Mouse (Mus musculus) lung, postnatal 0 days (tissue): ENCODE data around the gene Smg1. TPM values are rescaled to one million over a fixed set of nuclear protein-coding genes. Genes with fewer than 3 reads are reported as not detected.
"Not testable (repeated sequence)": the region's sequence is repeated elsewhere in the genome, so short reads cannot be mapped to it uniquely, and the experiment has no call there.

Experiments
- ATAC-seq: fragments of 200-750 bp; cut with Nextera tagmentation; 2 replicates; pipeline ENCODE4 v1.8.0; 2017; ENCODE audit warnings: moderate library complexity
- DNase-seq: peaks from one replicate; pipeline ENCODE4 v3.0.0-alpha.2; 2016; ENCODE audit warnings: low spot score
- H3K27ac ChIP-seq: fragments of 300-500 bp; sonication (generic); 2 replicates; pipeline ENCODE4 v1.5.1; 2014; ENCODE audit warnings: antibody characterized with exemption, mild to moderate bottlenecking, low read length, mixed read lengths
- H3K27me3 ChIP-seq: fragments of 300-500 bp; sonication (generic); replicated peaks from 2 replicates; pipeline ENCODE4 v1.6.1; 2014; ENCODE audit warnings: low read length, mixed read lengths; ENCODE audit not compliant: insufficient read depth
- H3K36me3 ChIP-seq: fragments of 300-500 bp; sonication (generic); 2 replicates; pipeline ENCODE4 v1.6.1; 2014; ENCODE audit warnings: low read length, mixed read lengths; ENCODE audit not compliant: insufficient read depth
- H3K4me1 ChIP-seq: fragments of 300-500 bp; sonication (generic); 2 replicates; pipeline ENCODE4 v1.6.1; 2014; ENCODE audit warnings: antibody characterized with exemption, low read depth, low read length, mixed read lengths; ENCODE audit not compliant: insufficient read depth
- H3K4me2 ChIP-seq: fragments of 300-500 bp; sonication (generic); replicated peaks from 2 replicates; pipeline ENCODE4 v1.6.1; 2014; ENCODE audit warnings: low read depth, mild to moderate bottlenecking, low read length, moderate library complexity, mixed read lengths
- H3K4me3 ChIP-seq: fragments of 300-500 bp; sonication (generic); 2 replicates; pipeline ENCODE4 v1.5.1; 2014; ENCODE audit warnings: low read depth, low read length
- H3K9ac ChIP-seq: fragments of 300-500 bp; sonication (generic); replicated peaks from 2 replicates; pipeline ENCODE4 v1.6.1; 2014; ENCODE audit warnings: low read depth, mild to moderate bottlenecking
- H3K9me3 ChIP-seq: fragments of 300-500 bp; sonication (generic); 2 replicates; pipeline ENCODE4 v1.6.1; 2016; ENCODE audit warnings: low read length, mixed read lengths
- CTCF ChIP-seq: IDR thresholded peaks from 2 replicates; pipeline ENCODE4 v1.5.1; 2016; ENCODE audit warnings: antibody characterized with exemption, mild to moderate bottlenecking
- EP300 ChIP-seq: IDR thresholded peaks from 2 replicates; pipeline ENCODE4 v1.6.1; 2016; ENCODE audit warnings: antibody characterized with exemption, mild to moderate bottlenecking, control low read depth
- WGBS: fragments of 180-500 bp; shearing (Covaris S2); extraction: QIAGEN DNeasy Blood & Tissue Kit; methylation state at CpG from one replicate; pipeline ENCODE4 v1.1.7; 2014; 5-methylcytosine and 5-hydroxymethylcytosine counted together
- polyA plus RNA-seq: library from polyadenylated mRNA; unstranded; fragments of >200 nt; fragmentation: Nextera tagmentation; extraction: Ambion mirVana; gene quantifications from 2 replicates; pipeline ENCODE4 v1.2.1, GENCODE M21; 2015

Gene Smg1
- polyA plus RNA-seq, 1 experiment from 2014 or later: 11.2 TPM

DNA sequence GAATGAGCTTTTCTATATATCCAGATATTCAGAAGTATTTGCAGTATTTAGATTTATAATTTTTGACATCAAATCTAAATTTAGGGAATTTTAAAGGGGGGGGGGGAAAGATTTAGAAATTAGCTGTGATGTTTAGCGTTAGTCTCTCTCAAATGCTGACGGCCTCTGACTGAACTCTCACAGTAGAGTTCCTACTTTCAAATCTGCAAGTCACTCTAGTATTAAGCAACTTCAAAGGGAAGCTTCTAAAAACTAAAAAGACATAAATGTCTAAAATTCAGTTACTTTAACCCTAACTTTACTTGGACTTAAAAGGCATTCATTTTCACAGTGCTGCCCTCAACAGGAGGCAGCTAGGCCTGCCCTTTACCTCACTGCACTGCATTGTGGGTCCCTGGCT lies 37.1 kb downstream of the Smg1 start:
- Histone ChIP-seq H3K4me3 (no peak overlapping the region), H3K27ac (no peak overlapping the region), H3K9me3 (no peaks in the 10 kb centered on the region), H3K9ac (no peak overlapping the region), H3K27me3 (no peaks in the 10 kb centered on the region), H3K4me1 (no peaks in the 10 kb centered on the region), H3K4me2 (no peak overlapping the region), H3K36me3 (peaks cover 21% of the 10 kb centered on the region)
- TF ChIP-seq CTCF (no peak), EP300 (no peak)
- 93% methylated on average over 2 of the region's 2 CpGs for WGBS
- DNase-seq (no peak), ATAC-seq (no peak)

DNA sequence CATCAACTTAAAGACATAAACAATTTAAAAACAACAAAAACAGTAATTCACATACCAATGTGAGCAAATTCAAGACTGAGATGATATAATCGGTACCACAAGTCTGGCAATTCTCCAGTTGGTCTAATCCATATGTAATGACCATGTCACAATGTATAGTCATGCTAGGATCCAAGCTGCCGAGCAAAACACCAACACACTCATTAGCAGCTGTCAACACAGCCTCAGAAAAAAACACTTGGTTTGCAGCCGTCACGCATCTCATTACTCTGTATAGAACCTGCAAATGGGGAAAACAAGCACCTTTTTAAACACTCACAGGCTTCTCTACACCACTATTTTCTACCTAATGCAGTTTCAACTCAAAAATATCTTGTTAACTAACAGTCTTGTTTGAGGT lies 47.7 kb downstream of the Smg1 start:
- peaks cover 4% of the 10 kb centered on the region; the same call in 1 of the 2 replicates for H3K36me3 ChIP-seq
- H3K27ac ChIP-seq: no peak overlapping the region
- ATAC-seq (no peak), DNase-seq (no peak)
- no peak overlapping the region for H3K4me3 ChIP-seq
- TF ChIP-seq CTCF: no peak
- TF ChIP-seq EP300: no peak
- no peak overlapping the region for H3K9ac ChIP-seq
- no peaks in the 10 kb centered on the region for H3K4me1 ChIP-seq
- WGBS: 91% methylated on average over 4 of the region's 4 CpGs
- no peak overlapping the region for H3K4me2 ChIP-seq
- H3K9me3 ChIP-seq: no peaks in the 10 kb centered on the region
- no peaks in the 10 kb centered on the region for H3K27me3 ChIP-seq

GRCm38 (mm10) chr7:118185878-118186277 lies 57.6 kb downstream of the Smg1 start:
- ATAC-seq: no peak
- H3K4me3 ChIP-seq: no peak overlapping the region
- H3K36me3 ChIP-seq: peaks cover 29% of the 10 kb centered on the region
- no peak for DNase-seq
- no peaks in the 10 kb centered on the region for H3K4me1 ChIP-seq
- no peak overlapping the region for H3K27ac ChIP-seq
- H3K9me3 ChIP-seq: no peaks in the 10 kb centered on the region
- H3K4me2 ChIP-seq: no peak overlapping the region
- 94% methylated on average over 4 of the region's 4 CpGs for WGBS
- no peak for TF ChIP-seq CTCF
- no peak for TF ChIP-seq EP300
- H3K27me3 ChIP-seq: no peaks in the 10 kb centered on the region
- no peak overlapping the region for H3K9ac ChIP-seq

DNA sequence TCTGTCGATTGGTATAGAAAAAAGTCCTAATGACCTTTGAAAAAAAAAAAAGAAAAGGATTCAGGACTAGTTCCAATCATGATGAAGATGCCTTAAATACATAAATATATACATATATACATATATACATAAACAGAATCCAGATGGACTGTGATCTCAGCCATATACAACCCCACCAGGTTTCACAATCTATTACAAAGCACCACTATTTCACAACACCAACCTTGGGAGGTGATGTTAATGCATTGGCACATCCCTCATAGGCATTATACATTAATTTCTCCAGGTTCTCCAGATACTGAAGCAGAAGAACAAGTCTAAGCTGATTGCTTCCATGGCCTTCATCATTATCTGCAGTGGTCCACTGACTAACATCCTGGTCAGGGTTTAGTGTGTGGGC lies 58.9 kb downstream of the Smg1 start:
- TF ChIP-seq EP300: no peak
- TF ChIP-seq CTCF: no peak
- 87% methylated on average over 1 of the region's 1 CpGs for WGBS
- Histone ChIP-seq H3K9ac (no peak overlapping the region), H3K4me1 (no peaks in the 10 kb centered on the region), H3K9me3 (no peaks in the 10 kb centered on the region), H3K36me3 (peaks cover 36% of the 10 kb centered on the region), H3K4me2 (no peak overlapping the region), H3K27me3 (no peaks in the 10 kb centered on the region), H3K27ac (no peak overlapping the region), H3K4me3 (no peak overlapping the region)
- no peak for DNase-seq
- no peak for ATAC-seq

GRCm38 (mm10) chr7:118181123-118181522 lies 62.3 kb downstream of the Smg1 start:
- Histone ChIP-seq H3K9me3 (no peaks in the 10 kb centered on the region), H3K9ac (no peak overlapping the region), H3K27ac (no peak overlapping the region), H3K4me2 (no peak overlapping the region), H3K4me1 (no peaks in the 10 kb centered on the region), H3K36me3 (peaks cover 46% of the 10 kb centered on the region), H3K4me3 (no peak overlapping the region), H3K27me3 (no peaks in the 10 kb centered on the region)
- 81% methylated on average over 3 of the region's 3 CpGs for WGBS
- DNase-seq (no peak), ATAC-seq (no peak)
- TF ChIP-seq EP300: no peak
- no peak for TF ChIP-seq CTCF

DNA sequence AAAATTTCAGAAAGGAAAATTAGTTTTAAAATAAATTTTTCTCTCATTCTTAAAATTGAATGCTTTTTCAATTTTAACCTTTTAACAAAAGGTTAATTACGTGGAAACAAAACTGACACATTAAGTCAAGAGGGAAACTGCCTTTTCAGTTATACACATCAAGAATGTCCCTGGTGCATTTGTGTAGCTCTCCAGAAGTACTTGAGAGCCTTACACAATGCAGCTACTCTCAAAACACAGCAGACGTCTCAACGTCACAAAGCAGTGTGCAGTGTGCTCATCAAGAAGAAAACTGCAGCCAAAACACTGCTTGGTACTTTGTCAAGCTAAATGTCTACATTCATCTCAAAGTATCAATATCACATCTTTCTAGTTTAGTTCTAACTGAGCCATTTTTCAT lies 63.7 kb downstream of the Smg1 start:
- peak; percentile 56 for DNase-seq
- H3K36me3 ChIP-seq: peaks cover 38% of the 10 kb centered on the region
- no peaks in the 10 kb centered on the region for H3K27me3 ChIP-seq
- TF ChIP-seq CTCF (no peak), EP300 (peak; percentile 32; the same call in 1 of the 2 replicates)
- no peaks in the 10 kb centered on the region for H3K4me1 ChIP-seq
- no peak overlapping the region for H3K4me2 ChIP-seq
- H3K4me3 ChIP-seq: no peak overlapping the region
- H3K27ac ChIP-seq: no peak overlapping the region
- WGBS: 56% methylated on average over 3 of the region's 3 CpGs
- no peaks in the 10 kb centered on the region for H3K9me3 ChIP-seq
- H3K9ac ChIP-seq: no peak overlapping the region
- peak; percentile 55; the same call in 1 of the 2 replicates for ATAC-seq

DNA sequence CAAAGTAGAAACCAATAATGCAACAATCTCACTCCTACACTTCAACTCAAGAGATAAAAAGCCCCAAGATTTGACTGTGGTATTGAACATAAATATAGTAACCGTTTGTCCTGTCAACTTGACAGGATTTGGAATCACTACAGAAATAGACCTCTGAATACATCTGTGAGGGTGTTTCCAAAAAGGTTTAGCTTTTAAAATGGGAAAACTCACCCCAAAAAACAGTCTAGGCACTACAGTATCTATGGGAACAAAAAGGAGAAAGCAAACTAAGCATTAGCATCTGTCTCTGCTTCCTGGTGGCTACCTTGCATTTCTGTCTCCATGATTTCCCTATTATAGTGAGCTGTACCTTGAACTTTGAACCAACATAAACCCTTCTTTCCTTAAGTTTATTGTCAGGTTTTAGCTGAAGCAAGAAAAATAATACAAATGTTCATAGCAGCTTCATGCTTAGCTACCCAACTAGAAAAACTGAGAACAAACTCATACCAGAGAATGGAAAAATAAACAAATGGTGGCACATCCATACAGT lies 67.6 kb downstream of the Smg1 start:
- Histone ChIP-seq H3K4me3 (no peak overlapping the region), H3K27me3 (no peaks in the 10 kb centered on the region), H3K36me3 (peaks cover 31% of the 10 kb centered on the region), H3K27ac (no peak overlapping the region), H3K9ac (no peak overlapping the region), H3K9me3 (no peaks in the 10 kb centered on the region), H3K4me2 (no peak overlapping the region), H3K4me1 (no peaks in the 10 kb centered on the region)
- TF ChIP-seq CTCF (no peak), EP300 (no peak)
- WGBS: 74% methylated on average over 1 of the region's 1 CpGs
- no peak for DNase-seq
- ATAC-seq: no peak

GRCm38 (mm10) chr7:118170125-118170524 lies 73.3 kb downstream of the Smg1 start:
- H3K36me3 ChIP-seq: peaks cover 39% of the 10 kb centered on the region
- H3K9ac ChIP-seq, H3K4me1 ChIP-seq, H3K4me2 ChIP-seq, H3K4me3 ChIP-seq, DNase-seq, H3K9me3 ChIP-seq, ATAC-seq, H3K27ac ChIP-seq, H3K27me3 ChIP-seq: not testable (repeated sequence)
- 73% methylated on average over 2 of the region's 2 CpGs for WGBS
